In the genomic region with DNA sequence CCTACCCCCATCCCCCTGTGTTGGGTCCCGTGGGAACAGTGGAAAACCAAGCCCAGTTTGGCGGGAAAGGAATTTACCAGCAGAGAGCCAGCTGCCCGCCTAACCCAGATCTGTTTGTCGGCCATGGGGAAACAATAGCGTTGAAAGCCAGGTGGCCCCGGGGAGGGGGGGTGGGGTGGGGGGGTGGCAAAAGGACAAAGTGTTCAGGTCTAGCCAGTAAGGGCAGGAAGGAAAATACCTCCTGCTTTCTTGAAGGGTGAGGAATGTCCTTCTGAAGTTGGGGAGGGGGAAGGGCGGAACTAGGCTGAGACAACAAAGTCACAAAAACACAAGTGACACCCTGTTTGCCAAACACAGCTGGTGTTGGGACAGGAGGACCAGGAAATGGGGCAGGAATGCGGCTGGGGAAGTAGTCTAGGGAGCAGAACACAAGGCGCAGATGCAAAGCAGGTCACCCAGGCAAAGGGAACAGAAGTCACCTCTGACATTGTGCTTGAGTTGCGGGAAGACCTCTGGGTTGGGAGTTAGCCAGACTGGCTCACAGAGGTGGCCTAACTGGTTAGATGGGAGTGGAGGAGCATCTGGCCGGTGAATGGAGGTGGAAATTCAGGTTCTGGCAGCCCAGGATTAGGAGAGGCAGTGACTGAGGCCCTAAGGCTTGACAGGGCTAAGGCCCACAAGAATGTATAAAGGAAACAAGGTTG, we compare ENCODE assay signal across 9 mouse cellular contexts. TPM values are rescaled to one million over a fixed set of nuclear protein-coding genes. Genes with fewer than 3 reads are reported as not detected.
DNase-seq lines count a peak whose midpoint lies in the region; ATAC-seq and TF ChIP-seq lines count a peak whose summit lies in the region.
"Had no signal": no experiment of that assay in that cellular context is flagged by ENCODE, and none has a peak within 500 bp of the region (broad histone marks: within the 10 kb centered on the region; RNA-seq: fewer than 3 reads in every experiment).

No protein-coding gene starts in this region.

- no peaks in the 10 kb centered on the region for H3K27me3 ChIP-seq in kidney, postnatal 0 days (ENCODE audit: insufficient read depth, low read length)
- no peaks in the 10 kb centered on the region for H3K27me3 ChIP-seq in stomach, embryonic 14.5 days (ENCODE audit: control insufficient read depth, insufficient read depth, low read length)

- no peaks in the 10 kb centered on the region for H3K9me3 ChIP-seq in kidney, postnatal 0 days (replicated peaks; ENCODE audit: low read length)
- H3K9me3 ChIP-seq in stomach, embryonic 14.5 days (ENCODE audit: control insufficient read depth, low read depth, low read length): no peaks in the 10 kb centered on the region
- H3K9me3 ChIP-seq: megakaryocyte, embryonic 14.5 days had no signal

- H3K36me3 ChIP-seq in kidney, postnatal 0 days (ENCODE audit: insufficient read depth, low read length): peaks cover 8% of the 10 kb centered on the region; the same call in 1 of the 2 replicates
- H3K36me3 ChIP-seq in stomach, embryonic 14.5 days (ENCODE audit: control insufficient read depth, insufficient read depth, low read length): no peaks in the 10 kb centered on the region; the same call in 1 of the 2 replicates

- H3K4me2 ChIP-seq in kidney, postnatal 0 days (ENCODE audit: low read length): no peak overlapping the region
- no peak overlapping the region for H3K4me2 ChIP-seq in stomach, embryonic 14.5 days (replicated peaks; ENCODE audit: low read depth, low read length)

- H3K27ac ChIP-seq in left cerebral cortex, adult 2 months: 0 out of 2 replicates have a peak overlapping the region, but pooled peaks have one; percentile 32
- H3K27ac ChIP-seq in kidney, postnatal 0 days: peak overlapping the region; percentile 64
- H3K27ac ChIP-seq in stomach, embryonic 14.5 days (ENCODE audit: low read length): peak overlapping the region; percentile 71

- ATAC-seq in kidney, postnatal 0 days (replicated peaks; ENCODE audit: low FRiP score, low read depth): peak; percentile 81
- peak; percentile 89 for ATAC-seq in stomach, embryonic 14.5 days (ENCODE audit: insufficient number of reproducible peaks, insufficient read depth, low FRiP score, low read depth)

- 28% methylated on average over 11 of the region's 11 CpGs for WGBS in kidney, postnatal 0 days
- 33% methylated on average over 11 of the region's 11 CpGs for WGBS in stomach, embryonic 14.5 days

- no peak for TF ChIP-seq CTCF in left cerebral cortex, adult 2 months (IDR thresholded peaks at IDR 0.05)
- no peak for TF ChIP-seq CTCF in kidney, postnatal 0 days (IDR thresholded peaks at IDR 0.05; ENCODE audit: low read depth)

- H3K4me3 ChIP-seq in left cerebral cortex, adult 2 months: no peak overlapping the region
- no peak overlapping the region for H3K4me3 ChIP-seq in kidney, postnatal 0 days (replicated peaks; ENCODE audit: low read depth, low read length)
- H3K4me3 ChIP-seq in stomach, embryonic 14.5 days (ENCODE audit: low read depth, low read length): no peak overlapping the region
- H3K4me3 ChIP-seq: megakaryocyte, embryonic 14.5 days had no signal

- H3K9ac ChIP-seq in kidney, postnatal 0 days (ENCODE audit: low read depth, low read length): no peak overlapping the region
- no peak overlapping the region for H3K9ac ChIP-seq in stomach, embryonic 14.5 days (replicated peaks; ENCODE audit: low read depth, low read length)

- 0 out of 2 replicates have a peak, but pooled peaks cover 4% of the 10 kb centered on the region for H3K4me1 ChIP-seq in kidney, postnatal 0 days (replicated peaks; ENCODE audit: insufficient read depth, low read length)
- 0 out of 2 replicates have a peak, but pooled peaks cover 5% of the 10 kb centered on the region for H3K4me1 ChIP-seq in stomach, embryonic 14.5 days (ENCODE audit: control insufficient read depth, insufficient read depth, low read length)

- intact Hi-C loops in left cerebral cortex, adult 2 months (cut with DNase I): loop anchor here (5.0 kb wide), 1 partner anchor 134 kb away; no protein-coding TSS in a partner anchor
- intact Hi-C loops in left cerebral cortex, postnatal 25 days (cut with DNase I): loop anchor here (5.0 kb wide), 3 partner anchors 134 to 609 kb away; partner anchors contain the start of gene Plekhg1

- DNase-seq in left cerebral cortex, adult 2 months (ENCODE audit: extremely low spot score in 1 of 2, low spot score in 2 of 2): no peak
- DNase-seq in left cerebral cortex, postnatal 25 days (ENCODE audit: low spot score in 2 of 2): no peak
- DNase-seq in gonadal fat pad, adult 2 months (ENCODE audit: low read depth): peak; percentile 87
- DNase-seq in kidney, postnatal 0 days (ENCODE audit: low spot score): peak; percentile 60
- no peak for DNase-seq in layer of hippocampus, adult 11-12 months (ENCODE audit: low spot score)
- no peak for DNase-seq in spleen, postnatal 10 days (ENCODE audit: low spot score in 2 of 2)
- DNase-seq in cerebellum, adult 18-20 months: no peak

RNA-seq across cellular contexts. Expression of gene Mthfd1l, which starts 31.7 kb away (rescaled TPM):
- total RNA-seq in left cerebral cortex, adult 2 months (2021): 1 to 10 TPM; 8.6 to 9.6 TPM
- total RNA-seq in left cerebral cortex, postnatal 25 days (2021): 10 to 100 TPM in 1 of 2 experiments, 1 to 10 TPM in 1; 9.2 to 11.2 TPM
- polyA plus RNA-seq in gonadal fat pad, adult 2 months (2012; rRNA removed): 13.4 and 14.6 TPM in 2 replicates
- 9.1 and 10.7 TPM in 2 replicates for polyA plus RNA-seq in kidney, postnatal 0 days (2015; fragmentation: Nextera tagmentation; extraction: Ambion mirVana)
- polyA plus RNA-seq in stomach, embryonic 14.5 days (2014; fragmentation: Nextera tagmentation; extraction: Ambion mirVana): 14.6 and 16.3 TPM in 2 replicates

Comparison
In these comparisons a context has a peak if more than half of its experiments do, and no peak if none do; other contexts are left out.
1. DNase-seq: peak in gonadal fat pad, adult 2 months (single experiment) and kidney, postnatal 0 days (single experiment); none in left cerebral cortex, adult 2 months (0 of 2), left cerebral cortex, postnatal 25 days (0 of 2), layer of hippocampus, adult 11-12 months (single experiment), spleen, postnatal 10 days (0 of 2) and cerebellum, adult 18-20 months (0 of 2).
2. Peak in every context shown above with its lines, with median percentiles within 50 percentile points of each other: H3K27ac ChIP-seq.